Mouse (Mus musculus) c-Kit-positive CD71-positive TER-119-negative erythroid progenitor cells, embryonic 14.5 days (primary cell): ENCODE data around the gene Ndufb10.
A peak's percentile ranks its signal among the peaks of the same experiment; 100 is the strongest.

Source experiments
- DNase-seq: peaks from one replicate; pipeline ENCODE4 v3.0.0-alpha.2; 2013; ENCODE audit warnings: low read depth

Ndufb10 gene

GRCm38 (mm10) chr17:24706982-24707800, 17.1 kb downstream of the Ndufb10 start, which contains the start of gene Tbl3:
Gene Tbl3 (minus strand): TSS chr17:24707660.
- DNase-seq, result peak; percentile 92

- DNase-seq, result no peak
These were observed 18.5 kb downstream of the Ndufb10 start for GRCm38 (mm10) chr17:24705821-24706220.

GRCm38 (mm10) chr17:24701251-24701650, 23.0 kb downstream of the Ndufb10 start:
- no peak for DNase-seq

GRCm38 (mm10) chr17:24699473-24699872, 24.8 kb downstream of the Ndufb10 start:
- no peak for DNase-seq

- DNase-seq, result no peak
These were observed 25.6 kb downstream of the Ndufb10 start for GRCm38 (mm10) chr17:24698715-24699114.

GRCm38 (mm10) chr17:24697985-24698384, 26.3 kb downstream of the Ndufb10 start:
- DNase-seq, result no peak

GRCm38 (mm10) chr17:24696011-24696697, 28.1 kb downstream of the Ndufb10 start, which contains the start of the genes Gfer and Noxo1:
Gene Gfer (minus strand): TSS chr17:24696156.
Gene Noxo1 (plus strand): TSS chr17:24696234.
- peak; percentile 72 for DNase-seq

- no peak for DNase-seq
These were observed 28.8 kb downstream of the Ndufb10 start for GRCm38 (mm10) chr17:24695326-24696010.

- DNase-seq, result no peak
These were observed 31.9 kb downstream of the Ndufb10 start for GRCm38 (mm10) chr17:24692385-24692784.

- no peak for DNase-seq
These were observed 34.8 kb downstream of the Ndufb10 start, which contains the start of gene Syngr3 for GRCm38 (mm10) chr17:24689251-24690081. Gene Syngr3 (minus strand): TSS chr17:24689955.

- DNase-seq, result no peak
These were observed 36.7 kb downstream of the Ndufb10 start for GRCm38 (mm10) chr17:24687599-24687998.

GRCm38 (mm10) chr17:24687146-24687595, 37.1 kb downstream of the Ndufb10 start:
- DNase-seq, result peak; percentile 46

GRCm38 (mm10) chr17:24686514-24686913, 37.8 kb downstream of the Ndufb10 start:
- DNase-seq, result no peak

- DNase-seq, result no peak
These were observed 46.7 kb downstream of the Ndufb10 start for GRCm38 (mm10) chr17:24677500-24678080.

- DNase-seq, result no peak
These were observed 47.4 kb downstream of the Ndufb10 start for GRCm38 (mm10) chr17:24676877-24677276.

GRCm38 (mm10) chr17:24676187-24676586, 48.1 kb downstream of the Ndufb10 start:
- peak; percentile 72 for DNase-seq

GRCm38 (mm10) chr17:24674277-24674676, 50.0 kb downstream of the Ndufb10 start:
- no peak for DNase-seq

GRCm38 (mm10) chr17:24672141-24672540, 52.1 kb downstream of the Ndufb10 start:
- DNase-seq, result no peak
